Mouse (Mus musculus) layer of hippocampus, adult 2 months (tissue): ENCODE measurements around the gene Pcbp2. TPM values are rescaled to one million over a fixed set of nuclear protein-coding genes. Genes with fewer than 3 reads are reported as not detected.
A peak's percentile ranks its signal among the peaks of the same experiment; 100 is the strongest.

ENCODE experiments used
- DNase-seq, 2 experiments: peaks; one replicate each; pipeline ENCODE4 v3.0.0; 2022; ENCODE audit warnings: low spot score in 2 of 2
- H3K27ac ChIP-seq: fragments of 200-600 bp; 2 replicates; pipeline ENCODE4 v1.8.1; 2022
- H3K4me3 ChIP-seq: fragments of 200-600 bp; 2 replicates; pipeline ENCODE4 v1.8.1; 2022; ENCODE audit warnings: mild to moderate bottlenecking
- CTCF ChIP-seq: fragments of 200-600 bp; conservative IDR thresholded peaks from 2 replicates; pipeline ENCODE4 v1.8.1; 2022; ENCODE audit warnings: antibody characterized with exemption, mild to moderate bottlenecking, moderate library complexity
- total RNA-seq, 2 experiments: library from RNA; stranded (reverse); gene quantifications; 2 replicates each; pipeline ENCODE4 v1.2.3; 2021

Gene Pcbp2
- total RNA-seq, 2 experiments from 2014 or later = 496 to 505 TPM

- TF ChIP-seq CTCF = no peak
- no peak overlapping the region for H3K4me3 ChIP-seq
- H3K27ac ChIP-seq = peak overlapping the region; percentile 32
- no peak for DNase-seq
Measured at GRCm38 (mm10) chr15:102526111-102527002, 56.0 kb downstream of the Pcbp2 start.

GRCm38 (mm10) chr15:102527936-102528335, 57.6 kb downstream of the Pcbp2 start:
- Histone ChIP-seq H3K27ac (no peak overlapping the region), H3K4me3 (no peak overlapping the region)
- TF ChIP-seq CTCF = peak; percentile 75
- no peak for DNase-seq

GRCm38 (mm10) chr15:102528396-102528795, 58.1 kb downstream of the Pcbp2 start:
- DNase-seq = no peak
- no peak for TF ChIP-seq CTCF
- Histone ChIP-seq H3K27ac (no peak overlapping the region), H3K4me3 (no peak overlapping the region)

GRCm38 (mm10) chr15:102530566-102530965, 60.2 kb downstream of the Pcbp2 start:
- H3K4me3 ChIP-seq = no peak overlapping the region
- DNase-seq = no peak
- H3K27ac ChIP-seq = no peak overlapping the region
- no peak for TF ChIP-seq CTCF

- no peak overlapping the region for H3K27ac ChIP-seq
- no peak for DNase-seq
- no peak overlapping the region for H3K4me3 ChIP-seq
- TF ChIP-seq CTCF = no peak
Measured at GRCm38 (mm10) chr15:102531586-102531985, 61.2 kb downstream of the Pcbp2 start.

- no peak for DNase-seq
- no peak overlapping the region for H3K27ac ChIP-seq
- no peak for TF ChIP-seq CTCF
- H3K4me3 ChIP-seq = no peak overlapping the region
Measured at GRCm38 (mm10) chr15:102532106-102532900, 62.0 kb downstream of the Pcbp2 start.

- DNase-seq = no peak
- H3K27ac ChIP-seq = 0 out of 2 replicates have a peak overlapping the region, but pooled peaks have one; percentile 44
- TF ChIP-seq CTCF = no peak
- no peak overlapping the region for H3K4me3 ChIP-seq
Measured at GRCm38 (mm10) chr15:102533926-102534325, 63.6 kb downstream of the Pcbp2 start.

- TF ChIP-seq CTCF = no peak
- H3K4me3 ChIP-seq = no peak overlapping the region
- DNase-seq = peak in 1 of 2 experiments; percentile 39
- H3K27ac ChIP-seq = peak overlapping the region; percentile 56
Measured at GRCm38 (mm10) chr15:102544801-102545200, 74.5 kb downstream of the Pcbp2 start.

- TF ChIP-seq CTCF = no peak
- Histone ChIP-seq H3K4me3 (no peak overlapping the region), H3K27ac (peak overlapping the region; percentile 88)
- DNase-seq = no peak
Measured at GRCm38 (mm10) chr15:102546246-102546645, 75.9 kb downstream of the Pcbp2 start.

GRCm38 (mm10) chr15:102546677-102547427, 76.5 kb downstream of the Pcbp2 start:
- DNase-seq = peak; percentile 91 to 93
- Histone ChIP-seq H3K4me3 (no peak overlapping the region), H3K27ac (peak overlapping the region; percentile 88)
- TF ChIP-seq CTCF = no peak

GRCm38 (mm10) chr15:102547478-102547877, 77.1 kb downstream of the Pcbp2 start:
- TF ChIP-seq CTCF = no peak
- H3K27ac ChIP-seq = peak overlapping the region; percentile 88
- no peak overlapping the region for H3K4me3 ChIP-seq
- no peak for DNase-seq

Other genes starting within 250 kb of the Pcbp2 start
- gene Itgb7, start 238.6 kb upstream of the Pcbp2 start, total RNA-seq = 1 to 10 TPM; 1.0 to 3.9 TPM
- 10 to 100 TPM; 12.2 to 14.1 TPM for gene Rarg, start 213.0 kb upstream of the Pcbp2 start, total RNA-seq
- gene Gm9918, start 200.0 kb upstream of the Pcbp2 start, total RNA-seq = not detected
- 10 to 100 TPM; 34.2 to 40.9 TPM for gene Mfsd5, start 191.1 kb upstream of the Pcbp2 start, total RNA-seq
- 1 to 10 TPM; 1.7 to 2.1 TPM for gene Espl1, start 174.3 kb upstream of the Pcbp2 start, total RNA-seq
- gene Pfdn5, start 144.4 kb upstream of the Pcbp2 start, total RNA-seq = 100 to 1,000 TPM; 433 to 437 TPM
- gene Myg1, start 138.8 kb upstream of the Pcbp2 start, total RNA-seq = 10 to 100 TPM; 61.0 to 70.2 TPM
- gene Aaas, start 119.8 kb upstream of the Pcbp2 start, total RNA-seq = 10 to 100 TPM; 24.5 to 26.5 TPM
- gene Sp7, start 103.4 kb upstream of the Pcbp2 start, total RNA-seq = under 1 TPM; 0.32 to 0.49 TPM
- 10 to 100 TPM; 23.1 to 33.0 TPM for gene Sp1, start 64.4 kb upstream of the Pcbp2 start, total RNA-seq
- 1 to 10 TPM in 1 of 2 experiments, under 1 TPM in 1; 0.66 to 1.2 TPM for gene Amhr2, start 25.2 kb upstream of the Pcbp2 start, total RNA-seq
- 10 to 100 TPM; 40.2 to 42.7 TPM for gene Prr13, start 11.5 kb upstream of the Pcbp2 start, total RNA-seq
- not detected for gene Gm10337, start 33.2 kb downstream of the Pcbp2 start, total RNA-seq
- gene Map3k12, start 46.5 kb downstream of the Pcbp2 start, total RNA-seq = 10 to 100 TPM; 95.0 to 99.9 TPM
- 10 to 100 TPM; 36.2 to 37.7 TPM for gene Tarbp2, start 47.7 kb downstream of the Pcbp2 start, total RNA-seq
- 1 to 10 TPM; 5.5 TPM for gene Npff, start 54.4 kb downstream of the Pcbp2 start, total RNA-seq
- gene Gm28047, start 154.5 kb downstream of the Pcbp2 start, total RNA-seq = not detected
- gene Atf7, start 154.9 kb downstream of the Pcbp2 start, total RNA-seq = 10 to 100 TPM; 45.5 to 46.4 TPM
- gene Atp5g2, start 201.8 kb downstream of the Pcbp2 start, total RNA-seq = 10 to 100 TPM; 11.0 to 11.5 TPM